Mouse (Mus musculus) B cell, adult 2 months (primary cell): ENCODE measurements at regions not wholly inside any gene's neighbourhood (a gene's known extent, or its start where the extent isn't known, plus 50 kb on each side); places are given as distances from the start of the nearest gene placed in this dataset.

Experiments used
- DNase-seq, 2 experiments: peaks; one replicate each; pipeline ENCODE4 v3.0.0; 2022

DNA sequence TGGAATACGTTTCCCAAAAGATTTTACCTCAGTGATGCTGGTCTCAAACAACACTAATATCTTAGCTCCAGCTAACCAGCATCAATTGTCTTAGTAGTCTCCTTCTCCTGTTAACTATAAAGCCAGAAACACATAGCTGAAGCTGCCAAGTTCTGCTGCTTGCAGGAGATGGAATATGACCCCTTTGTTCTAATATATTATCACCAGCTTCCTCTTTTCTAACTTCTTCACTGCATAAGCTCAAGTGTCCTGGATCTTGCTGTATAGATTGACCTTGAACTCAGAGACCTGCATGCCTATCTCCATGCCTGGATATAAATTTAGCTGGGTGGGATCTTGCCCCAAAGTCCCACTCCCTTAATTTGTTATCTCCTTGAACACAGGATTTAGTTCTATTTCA is 94.8 kb downstream of the Rbm46 start:
- DNase-seq, result no peak

DNA sequence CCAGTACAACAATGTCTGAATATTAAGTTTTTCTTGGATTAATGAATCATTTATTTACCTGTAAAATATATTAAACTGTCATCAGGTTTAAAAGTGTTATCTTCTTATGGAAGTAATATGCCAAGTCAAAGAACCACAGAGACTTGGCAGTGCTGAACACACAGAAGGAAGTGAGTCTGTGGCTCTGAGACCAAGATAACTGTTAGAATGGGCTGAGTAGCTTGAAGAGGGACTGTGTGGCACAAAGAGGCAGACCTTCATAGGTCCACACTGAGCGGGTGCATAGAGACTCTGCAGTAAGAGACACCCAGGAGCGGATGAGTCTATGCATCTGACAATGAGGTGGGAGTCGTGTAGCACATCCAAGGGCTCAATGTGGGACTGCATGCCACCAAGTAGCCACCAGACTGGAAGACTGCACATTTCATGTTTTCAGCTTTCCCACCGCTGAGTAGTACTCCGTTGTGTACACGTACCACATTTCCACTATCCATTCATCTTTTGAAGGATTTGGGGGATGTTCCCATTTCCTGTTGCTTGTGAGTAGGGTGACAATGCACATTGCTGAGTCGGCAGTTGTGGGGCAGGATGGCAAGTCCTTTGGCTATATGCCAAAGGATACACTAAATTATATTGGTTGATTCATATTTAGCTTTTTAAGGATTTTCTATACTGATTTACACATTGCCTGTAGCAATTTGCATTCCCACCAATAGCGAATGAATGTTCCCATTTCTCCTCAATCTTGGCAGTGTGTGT is 105.6 kb downstream of the Rbm46 start:
- no peak for DNase-seq

- no peak for DNase-seq
Measured at GRCm38 (mm10) chr3:82767484-82767883, 108.8 kb downstream of the Rbm46 start.

- DNase-seq, result no peak
Measured at GRCm38 (mm10) chr3:82759946-82760345, 116.3 kb downstream of the Rbm46 start.

- no peak for DNase-seq
Measured at GRCm38 (mm10) chr3:82758967-82759366, 117.3 kb downstream of the Rbm46 start.

DNA sequence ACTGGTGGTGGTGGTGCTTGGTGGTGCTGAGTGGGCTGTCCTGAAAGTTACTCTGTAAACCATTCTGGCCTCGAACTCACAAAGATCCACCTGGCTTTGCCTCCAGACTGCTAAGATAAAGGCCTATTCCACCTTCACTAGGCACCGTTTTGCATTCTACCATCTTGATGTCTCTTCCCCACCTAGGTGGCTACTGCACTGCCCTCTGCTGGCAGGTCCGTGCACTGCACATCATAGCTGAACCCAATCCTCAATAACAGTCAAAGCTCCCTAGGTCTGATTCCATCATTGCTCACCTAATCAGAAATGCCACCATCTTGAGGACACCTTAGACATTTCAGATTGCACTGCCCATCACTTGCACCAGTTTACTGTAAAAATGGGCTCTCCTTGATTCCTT is 150.7 kb downstream of the Rbm46 start:
- DNase-seq, result peak; percentile 6 to 8

DNA sequence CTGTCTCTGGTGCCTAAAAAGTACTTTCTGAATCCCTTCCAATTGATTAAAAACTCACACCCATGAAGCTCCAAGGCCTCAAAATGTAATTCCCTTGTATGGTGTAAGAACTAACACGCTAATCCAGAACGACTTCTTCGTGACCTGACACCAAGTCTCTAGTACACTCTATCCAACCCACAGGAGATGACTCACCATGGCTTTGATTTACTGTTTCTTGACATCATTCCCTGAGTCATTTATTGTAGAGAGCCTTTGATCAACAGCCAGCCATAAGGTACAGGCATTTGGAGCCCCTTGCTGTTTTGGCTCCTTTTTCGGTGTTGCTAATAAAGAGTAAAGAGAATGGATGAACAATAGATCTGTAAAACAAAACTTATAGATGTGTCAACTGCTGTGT is 159.7 kb upstream of the Npy2r start:
- DNase-seq, result no peak

DNA sequence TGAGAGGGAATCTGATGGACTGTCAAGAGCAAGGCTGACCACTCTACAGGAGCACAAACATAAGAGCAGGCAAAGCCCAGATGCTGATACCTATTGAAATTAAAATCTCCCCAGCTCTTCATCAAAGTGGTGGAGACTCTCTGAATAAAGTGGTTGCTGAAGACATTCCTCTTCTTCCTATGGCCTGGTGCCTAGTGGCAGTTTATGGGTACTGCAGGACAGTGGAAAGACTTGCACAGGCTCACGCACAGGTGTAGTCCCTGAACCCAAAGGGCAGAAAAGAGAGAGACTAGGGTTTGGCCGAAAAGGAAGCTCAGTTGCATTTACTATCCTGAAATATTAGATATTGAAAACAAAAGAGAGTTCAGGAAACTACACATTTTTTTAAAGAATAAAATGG is 144.2 kb upstream of the Npy2r start:
- no peak for DNase-seq

- no peak for DNase-seq
Measured at GRCm38 (mm10) chr3:82656159-82656874, 108.4 kb upstream of the Npy2r start.

- DNase-seq, result no peak
Measured at GRCm38 (mm10) chr3:82652346-82652745, 104.5 kb upstream of the Npy2r start.

DNA sequence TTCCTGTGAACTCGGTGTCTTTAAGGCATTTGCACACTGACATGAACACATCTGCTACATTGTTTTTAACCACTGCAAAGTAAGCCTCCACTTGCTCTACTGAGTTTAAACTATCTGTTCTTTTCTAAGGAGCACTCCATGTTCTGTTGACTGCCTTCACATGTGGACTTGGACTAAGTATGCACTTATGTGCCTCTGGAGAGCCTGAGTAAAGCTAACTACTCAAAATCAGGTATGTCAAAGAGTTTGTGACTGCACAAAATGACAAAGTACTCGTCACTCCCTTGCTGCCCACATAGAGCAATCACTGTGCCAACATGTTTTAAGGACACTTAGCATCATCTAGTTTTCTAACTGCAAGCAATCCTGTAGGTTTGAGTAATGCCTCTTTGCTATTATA is 92.2 kb upstream of the Npy2r start:
- DNase-seq, result no peak

DNA sequence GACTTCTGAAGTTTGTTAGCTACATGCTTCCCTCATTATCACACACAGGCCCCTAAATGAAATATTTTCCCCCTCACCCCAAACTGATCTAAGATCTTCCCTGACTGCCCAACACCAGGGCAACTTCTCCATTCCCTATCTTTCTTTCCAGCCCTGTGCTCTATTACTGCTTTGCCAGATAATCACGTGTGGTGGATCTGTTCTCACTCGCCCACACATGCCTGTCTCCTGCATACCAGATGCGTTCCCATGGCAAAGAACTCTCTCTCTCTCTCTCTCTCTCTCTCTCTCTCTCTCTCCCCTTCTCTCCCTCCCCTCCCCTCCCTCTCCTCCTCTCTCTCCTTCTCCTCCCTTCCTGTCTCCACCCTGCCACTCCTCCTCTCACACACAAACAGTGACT is 88.8 kb upstream of the Npy2r start:
- no peak for DNase-seq

DNA sequence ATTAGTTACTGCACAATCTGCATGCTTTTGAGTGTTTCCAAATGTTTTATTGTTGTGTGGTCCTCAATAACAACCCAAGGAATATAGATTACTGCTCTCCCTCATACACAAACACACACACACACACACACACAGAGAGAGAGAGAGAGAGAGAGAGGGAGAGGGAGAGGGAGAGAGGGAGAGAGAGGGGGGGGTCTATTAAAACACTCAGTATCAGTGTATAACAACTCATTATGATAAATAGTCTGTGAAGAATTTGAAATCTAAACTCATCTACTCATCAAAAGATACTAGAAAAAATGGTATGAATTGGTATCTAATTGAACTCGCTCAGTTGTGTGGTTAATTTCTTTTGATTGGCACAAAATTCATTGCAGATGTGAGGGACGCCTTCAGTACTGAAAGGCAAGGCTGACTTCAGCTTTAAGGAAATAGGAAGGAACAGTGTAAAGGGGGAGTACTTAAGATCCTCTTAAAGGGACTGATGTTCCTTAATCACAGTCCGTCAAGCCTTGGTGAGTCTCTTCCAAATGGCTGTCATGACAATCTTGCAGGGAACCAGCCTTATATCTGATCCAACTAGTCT is 72.6 kb upstream of the Npy2r start:
- DNase-seq, result no peak

DNA sequence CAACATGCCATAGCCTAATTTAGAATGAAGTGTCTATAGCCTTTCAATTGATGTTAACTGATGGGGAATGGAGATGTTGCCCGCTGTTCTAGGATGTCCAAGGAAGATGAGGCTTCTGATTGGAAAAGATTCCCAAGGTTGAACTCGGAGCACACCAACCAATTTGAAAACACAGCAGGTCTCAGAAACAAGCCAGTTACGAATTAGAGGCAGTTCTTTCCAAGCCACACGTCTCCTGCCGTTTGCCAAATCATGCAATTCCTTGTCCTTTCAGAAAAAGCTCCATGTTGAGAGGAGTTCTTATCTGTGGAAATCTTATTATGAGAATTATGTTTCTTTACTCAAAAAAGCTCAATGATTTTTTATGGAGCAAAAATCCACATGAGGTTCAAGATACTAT is 71.5 kb upstream of the Npy2r start:
- DNase-seq, result no peak

- no peak for DNase-seq
Measured at GRCm38 (mm10) chr3:82601880-82602279, 54.0 kb upstream of the Npy2r start.

DNA sequence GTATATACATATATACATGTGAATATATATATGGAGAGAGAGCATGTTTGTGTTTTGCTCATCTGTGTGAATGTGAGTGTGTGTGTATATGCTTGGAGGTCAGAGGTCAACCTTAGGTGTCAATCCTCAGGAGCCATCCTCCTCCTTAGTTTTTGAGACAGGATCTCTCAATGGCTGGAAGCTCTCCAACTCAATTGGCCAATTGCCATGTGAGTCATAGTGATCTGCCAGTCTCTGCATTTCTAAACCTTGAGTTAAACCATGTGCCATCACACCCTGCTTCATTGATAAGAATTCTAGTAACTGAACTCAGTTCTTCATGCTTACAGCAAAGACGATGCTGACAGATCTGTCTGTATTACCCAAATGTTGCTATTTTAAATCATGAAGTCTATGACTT is 50.8 kb upstream of the Npy2r start:
- no peak for DNase-seq
